In genomic region chr5:8184992-8185391, GRCm38 (mm10) we compare ENCODE assay signal across 8 mouse cellular contexts.
DNase-seq lines count a peak whose midpoint lies in the region; ATAC-seq and TF ChIP-seq lines count a peak whose summit lies in the region.
"Not testable (repeated sequence)": the region's sequence is repeated elsewhere in the genome, so short reads cannot be mapped to it uniquely, and the experiment has no call there.

No protein-coding gene starts in this region.

- not testable (repeated sequence) for H3K4me2 ChIP-seq in forebrain, embryonic 14.5 days (ENCODE audit: low read length); hindbrain, postnatal 0 days (ENCODE audit: low read depth, low read length)

- TF ChIP-seq CTCF in brain, embryonic 14.5 days (IDR thresholded peaks at IDR 0.05; ENCODE audit: borderline replicate concordance, extremely low read depth, insufficient read depth, insufficient read length); hindbrain, postnatal 0 days (IDR thresholded peaks at IDR 0.05; ENCODE audit: low read depth): not testable (repeated sequence)

- not testable (repeated sequence) for H3K4me3 ChIP-seq in forebrain, embryonic 14.5 days (ENCODE audit: low read depth, low read length); hindbrain, postnatal 0 days (ENCODE audit: low read length)

- not testable (repeated sequence) for H3K36me3 ChIP-seq in forebrain, embryonic 14.5 days (ENCODE audit: control insufficient read depth, insufficient read depth, low read length); hindbrain, postnatal 0 days (ENCODE audit: insufficient read depth, low read length)

- H3K27ac ChIP-seq in forebrain, embryonic 14.5 days (ENCODE audit: low read depth, low read length); hindbrain, postnatal 0 days: not testable (repeated sequence)

- DNase-seq in brain, embryonic 14.5 days (ENCODE audit: low read depth) = peak; percentile 28
- DNase-seq in cerebellum, adult 18-20 months = peak; percentile 52 to 69
- DNase-seq in cerebellum, adult 9-10 months = peak; percentile 77
- peak; percentile 67 to 79 for DNase-seq in cerebellum, postnatal 14 days
- peak; percentile 19 for DNase-seq in forebrain, embryonic 14.5 days (ENCODE audit: low spot score)
- DNase-seq in hindbrain, postnatal 0 days (ENCODE audit: low spot score) = peak; percentile 35
- DNase-seq in layer of hippocampus, adult 9-11 months = peak; percentile 34
- peak; percentile 47 for DNase-seq in right cerebral cortex, adult 18-20 months

- H3K27me3 ChIP-seq in forebrain, embryonic 14.5 days (replicated peaks; ENCODE audit: control insufficient read depth, insufficient read depth, low read length); hindbrain, postnatal 0 days (ENCODE audit: insufficient read depth, low read length): not testable (repeated sequence)

- not testable (repeated sequence) for H3K9me3 ChIP-seq in forebrain, embryonic 14.5 days (replicated peaks; ENCODE audit: control insufficient read depth, low read length); hindbrain, postnatal 0 days (ENCODE audit: low read length)

- WGBS in forebrain, embryonic 14.5 days = 83% methylated on average over 1 of the region's 1 CpGs
- 80% methylated on average over 1 of the region's 1 CpGs for WGBS in hindbrain, postnatal 0 days

- not testable (repeated sequence) for ATAC-seq in forebrain, embryonic 14.5 days; hindbrain, postnatal 0 days

- not testable (repeated sequence) for H3K4me1 ChIP-seq in forebrain, embryonic 14.5 days (ENCODE audit: control insufficient read depth, insufficient read depth, low read length); hindbrain, postnatal 0 days (ENCODE audit: insufficient read depth, low read length)

- not testable (repeated sequence) for TF ChIP-seq POLR2A in brain, embryonic 14.5 days (IDR thresholded peaks at IDR 0.05; ENCODE audit: borderline replicate concordance, extremely low read depth, insufficient read depth, insufficient read length, poor library complexity, severe bottlenecking)

- not testable (repeated sequence) for H3K9ac ChIP-seq in forebrain, embryonic 14.5 days (ENCODE audit: low read length); hindbrain, postnatal 0 days (replicated peaks; ENCODE audit: low read length)

Comparison
In these comparisons a context has a peak if more than half of its experiments do, and no peak if none do; other contexts are left out.
1. DNase-seq: peak in every context shown above with its lines; median percentile 77 in cerebellum, adult 9-10 months; 73 in cerebellum, postnatal 14 days; 60 in cerebellum, adult 18-20 months; 47 in right cerebral cortex, adult 18-20 months; 35 in hindbrain, postnatal 0 days; 34 in layer of hippocampus, adult 9-11 months; 28 in brain, embryonic 14.5 days; 19 in forebrain, embryonic 14.5 days.